Mouse (Mus musculus) cerebellum, postnatal 36 days (tissue): ENCODE results near the gene Pnck.

Experiments used
- DNase-seq, 2 experiments: peaks; one replicate each; pipeline ENCODE4 v3.0.0; 2021 to 2022; ENCODE audit warnings: mixed read lengths in 2 of 2

Pnck gene

DNA sequence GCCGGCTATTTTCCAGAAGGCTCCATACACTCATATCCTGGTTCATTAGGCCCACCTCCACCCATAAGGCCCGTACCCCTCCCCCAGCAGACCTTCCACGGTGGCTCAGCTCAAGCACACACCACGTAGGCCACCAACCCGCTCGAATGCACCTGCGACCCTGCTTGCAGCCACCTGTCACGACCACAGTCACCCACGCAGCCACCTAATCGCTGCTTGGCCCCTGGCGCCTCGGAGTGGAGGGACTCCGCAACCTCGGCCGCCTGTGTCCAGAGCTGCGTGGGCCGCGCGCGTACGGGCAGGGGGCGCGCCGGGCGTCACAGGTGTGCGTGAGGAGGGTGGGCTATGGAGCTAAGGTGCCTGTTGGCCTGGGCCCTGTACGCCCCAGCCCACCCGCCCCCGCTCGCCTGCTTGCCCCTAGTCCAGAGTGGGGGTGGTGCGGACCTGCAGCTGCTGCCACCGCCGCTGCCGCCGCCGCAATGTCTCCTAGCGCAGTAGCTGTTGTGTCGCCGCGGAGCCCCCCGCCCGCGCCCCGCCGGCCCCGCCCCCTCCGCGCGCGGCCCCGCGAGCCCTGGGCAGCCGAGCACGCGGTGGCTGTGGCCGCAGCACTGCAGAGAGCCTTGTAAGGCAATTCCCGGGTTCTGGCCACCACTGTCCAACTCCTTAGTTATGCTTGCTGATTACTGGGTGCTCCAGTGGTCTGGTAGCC lies at the start of gene Pnck:
TSS of gene Pnck (minus strand) at position 543 of the 709 bp plus-strand sequence.
- DNase-seq: peak in 1 of 2 experiments; percentile 32

- no peak for DNase-seq
Measured at GRCm38 (mm10) chrX:73700472-73700871, 40.6 kb upstream of the Pnck start.

- DNase-seq: peak; percentile 57 to 58
Measured at GRCm38 (mm10) chrX:73690917-73691629, 31.2 kb upstream of the Pnck start.

DNA sequence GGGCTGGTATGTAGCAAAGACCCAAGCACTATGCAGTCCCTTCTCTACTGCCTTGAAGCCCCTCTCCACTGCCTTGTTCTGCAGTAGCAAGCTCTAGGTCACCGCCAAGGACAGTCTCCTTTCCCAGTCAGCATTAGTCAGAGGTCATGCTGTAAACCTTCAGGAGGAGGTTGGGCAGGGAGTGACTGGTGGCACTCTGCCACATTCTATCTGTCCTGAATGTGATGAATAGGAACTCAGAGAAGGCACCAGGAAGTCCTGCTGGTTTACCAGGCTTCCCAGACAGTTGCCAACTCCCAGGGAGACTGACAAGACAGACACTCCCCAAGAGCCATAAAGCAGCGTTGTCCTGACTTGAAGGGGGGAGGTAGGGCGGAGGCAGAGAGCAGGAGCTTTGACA lies 25.7 kb upstream of the Pnck start:
- peak; percentile 30 to 38 for DNase-seq

GRCm38 (mm10) chrX:73684978-73685377 lies 25.1 kb upstream of the Pnck start:
- DNase-seq: no peak

DNA sequence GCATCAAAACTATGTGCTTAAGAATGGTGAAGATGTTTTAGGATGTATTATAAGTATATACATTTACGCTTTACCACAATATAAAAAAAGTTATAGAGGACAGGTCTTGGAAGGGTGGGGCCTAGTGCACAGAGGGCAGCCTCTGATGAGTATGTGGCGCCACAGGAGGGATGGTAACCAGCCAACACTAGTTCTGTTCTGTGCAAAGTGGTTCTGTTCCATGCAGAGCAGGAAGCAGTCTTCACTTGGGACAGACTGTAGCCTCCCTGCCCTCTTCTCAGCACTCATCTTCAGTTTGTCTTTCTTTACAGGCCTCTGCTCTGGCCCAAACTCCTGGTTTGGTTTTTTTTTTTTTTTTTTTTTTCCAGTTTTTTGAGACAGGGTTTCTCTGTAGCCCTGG lies 24.2 kb upstream of the Pnck start:
- DNase-seq: no peak

DNA sequence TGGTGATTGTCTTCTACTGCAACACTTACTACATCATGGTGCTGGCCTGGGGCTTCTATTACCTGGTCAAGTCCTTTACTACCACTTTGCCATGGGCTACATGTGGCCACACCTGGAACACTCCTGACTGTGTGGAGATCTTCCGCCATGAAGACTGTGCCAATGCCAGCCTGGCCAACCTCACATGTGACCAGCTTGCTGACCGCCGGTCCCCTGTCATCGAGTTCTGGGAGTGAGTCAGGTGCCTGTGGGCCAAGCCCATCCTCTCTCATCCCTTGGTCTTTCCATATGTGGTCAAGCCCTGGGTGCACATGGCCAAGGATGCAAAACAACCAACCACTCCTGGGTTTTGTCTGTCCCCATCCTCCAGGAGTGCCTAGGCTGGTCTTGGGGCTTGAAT lies 16.8 kb upstream of the Pnck start:
- no peak for DNase-seq

GRCm38 (mm10) chrX:73675231-73675630 lies 15.3 kb upstream of the Pnck start:
- no peak for DNase-seq

GRCm38 (mm10) chrX:73673968-73674661 lies 14.2 kb upstream of the Pnck start:
- peak; percentile 33 to 34 for DNase-seq

GRCm38 (mm10) chrX:73673619-73673967 lies 13.7 kb upstream of the Pnck start:
- DNase-seq: no peak

DNA sequence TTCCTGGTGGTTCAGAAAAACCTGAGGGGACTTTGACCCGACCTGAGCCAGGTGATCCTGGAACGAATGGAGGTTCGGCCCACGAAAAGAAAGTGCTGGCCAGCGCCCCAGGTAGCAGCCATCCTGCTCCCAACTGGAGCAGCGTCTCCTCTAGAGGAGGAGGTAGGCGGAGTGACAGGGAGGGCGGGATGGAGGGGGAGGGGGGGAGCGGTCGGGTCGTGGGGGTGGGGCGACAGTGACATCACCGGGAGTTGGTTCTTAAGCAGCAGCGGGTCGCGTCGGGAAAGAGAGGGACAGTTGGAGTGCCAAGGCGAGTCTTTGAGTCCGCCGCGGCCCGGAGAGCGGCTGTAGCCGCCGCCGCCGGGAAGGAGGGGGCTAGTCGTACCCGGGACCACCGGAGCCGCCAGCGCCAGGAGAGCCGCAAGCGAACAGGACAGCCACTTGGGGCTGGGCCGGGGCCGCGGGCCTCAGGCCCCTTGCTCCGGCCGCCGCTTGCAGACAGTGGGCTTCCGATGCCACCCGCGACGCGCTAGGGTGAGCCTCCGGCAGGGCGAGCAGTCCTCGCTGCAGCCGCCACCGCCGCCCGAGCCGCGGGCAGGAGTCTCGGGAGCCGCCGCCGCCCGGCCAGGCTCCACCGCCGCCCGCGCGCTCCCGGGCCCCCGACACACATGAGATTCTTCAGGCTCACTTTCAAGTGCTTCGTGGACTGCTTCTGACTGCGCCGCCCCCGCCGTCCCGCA lies 13.1 kb upstream of the Pnck start, which contains the start of gene Slc6a8:
TSS of gene Slc6a8 (plus strand) at position 272 of the 740 bp plus-strand sequence.
- peak; percentile 76 for DNase-seq

- peak; percentile 59 to 67 for DNase-seq
Measured at GRCm38 (mm10) chrX:73672031-73672431, 12.1 kb upstream of the Pnck start.

DNA sequence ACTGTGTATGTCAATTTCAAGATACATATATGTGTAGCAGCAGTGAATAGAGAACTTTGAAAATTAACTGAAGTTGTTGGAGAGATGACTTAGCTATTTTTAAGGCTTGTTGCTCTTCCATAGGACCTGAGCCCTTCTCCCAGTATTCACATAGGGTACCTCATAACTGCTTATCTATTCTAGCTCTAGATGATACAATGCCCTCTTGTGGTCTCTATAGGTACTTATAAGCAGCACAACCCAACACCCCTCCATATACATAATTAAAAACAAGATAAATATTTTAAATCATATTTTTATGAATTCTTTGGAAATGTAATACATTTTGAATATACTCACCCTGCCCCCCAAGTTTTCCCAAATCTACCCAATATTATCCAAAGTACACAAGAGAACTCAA lies 3.2 kb upstream of the Pnck start:
- no peak for DNase-seq

- DNase-seq: no peak
Measured at GRCm38 (mm10) chrX:73660284-73660665, 358 bp upstream of the Pnck start.

DNA sequence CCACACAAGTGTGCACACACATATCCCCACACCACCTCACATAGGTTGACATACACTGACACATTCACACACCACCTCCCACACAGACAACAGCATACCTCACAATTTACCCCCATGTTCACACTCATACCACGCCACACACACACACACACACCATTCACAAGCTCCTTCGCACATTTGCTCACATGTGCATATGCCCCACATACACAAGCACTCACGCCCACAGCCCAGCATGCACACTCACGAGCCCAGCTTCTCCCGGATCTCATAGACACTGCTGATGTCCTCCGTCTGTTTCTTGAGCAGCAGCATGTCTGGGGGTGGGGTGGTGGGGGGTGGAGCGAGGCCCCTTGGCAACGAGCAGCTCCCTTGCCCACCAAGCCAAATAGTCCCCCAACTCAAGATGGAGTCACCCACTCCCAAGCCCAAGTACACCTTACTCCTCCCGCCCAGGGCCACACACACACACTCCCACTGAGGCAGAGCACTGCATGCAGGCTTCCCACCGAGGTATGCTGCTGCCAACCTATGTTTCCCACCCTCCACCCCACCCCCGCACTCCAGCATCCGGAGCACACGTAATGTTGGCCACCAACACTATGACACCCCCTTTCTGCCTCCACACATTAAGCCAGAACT lies 862 bp downstream of the Pnck start:
- DNase-seq: no peak

GRCm38 (mm10) chrX:73658391-73658790 lies 1.5 kb downstream of the Pnck start:
- no peak for DNase-seq

DNA sequence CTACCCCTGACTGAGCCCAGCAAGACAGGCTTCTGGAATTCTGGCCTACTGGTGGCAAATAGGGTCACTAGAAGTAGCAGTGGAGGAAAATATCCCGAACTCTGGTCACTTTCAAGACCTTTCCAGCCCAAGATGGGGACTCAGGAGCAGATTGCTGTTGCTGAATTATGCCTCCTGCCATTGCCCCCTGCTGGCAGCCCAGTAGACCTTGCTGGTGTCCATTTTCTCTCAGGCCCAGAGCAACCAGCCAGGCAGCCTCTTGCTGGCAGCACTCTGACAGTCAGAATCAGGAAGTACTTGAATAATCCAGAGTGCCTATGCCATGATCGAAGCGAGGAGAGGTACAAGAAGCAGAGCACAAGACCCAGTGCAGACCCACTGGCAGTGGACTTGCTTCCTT lies 4.4 kb downstream of the Pnck start:
- no peak for DNase-seq

GRCm38 (mm10) chrX:73654177-73654576 lies 5.7 kb downstream of the Pnck start:
- DNase-seq: peak; percentile 69 to 82

GRCm38 (mm10) chrX:73653392-73653791 lies 6.5 kb downstream of the Pnck start:
- DNase-seq: no peak

DNA sequence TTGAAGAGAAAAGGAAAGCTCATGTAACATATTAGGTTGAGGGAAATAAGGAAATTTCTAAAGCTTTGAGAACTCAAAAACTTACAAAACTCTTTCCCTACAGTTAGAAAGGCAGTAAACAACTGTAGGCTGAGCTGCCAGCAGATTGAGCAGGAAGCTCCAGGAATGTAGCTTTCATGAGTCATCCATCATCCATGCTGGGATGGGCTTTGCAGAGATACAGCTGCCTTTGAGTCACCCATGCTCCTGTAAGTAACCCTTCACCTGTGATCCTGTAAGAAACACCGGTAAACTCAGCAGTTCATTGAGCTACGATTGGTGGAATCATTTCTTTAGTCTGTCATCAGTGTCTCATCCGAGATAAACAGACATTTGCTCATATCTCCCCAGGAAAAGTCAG lies 9.0 kb downstream of the Pnck start:
- DNase-seq: no peak

DNA sequence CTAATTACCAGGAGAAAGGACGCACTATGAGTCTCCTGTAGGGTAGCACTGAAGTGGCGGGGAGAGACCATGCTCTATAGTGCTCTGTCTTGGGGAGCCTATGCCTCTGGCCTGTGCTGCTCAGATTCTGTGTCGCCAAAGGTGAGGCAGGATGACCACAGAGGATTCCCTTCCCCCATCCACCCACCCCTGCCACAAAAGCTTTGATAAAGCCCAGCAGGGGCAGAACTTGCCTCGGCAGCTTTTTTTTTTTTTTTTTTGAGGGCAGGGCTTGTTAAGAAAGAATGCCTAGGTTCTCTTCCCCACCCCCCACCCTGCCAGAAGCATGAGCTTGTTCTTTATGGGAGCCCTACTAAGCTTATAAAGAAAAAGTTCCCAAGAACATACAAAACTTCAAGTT lies 14.8 kb downstream of the Pnck start:
- no peak for DNase-seq

DNA sequence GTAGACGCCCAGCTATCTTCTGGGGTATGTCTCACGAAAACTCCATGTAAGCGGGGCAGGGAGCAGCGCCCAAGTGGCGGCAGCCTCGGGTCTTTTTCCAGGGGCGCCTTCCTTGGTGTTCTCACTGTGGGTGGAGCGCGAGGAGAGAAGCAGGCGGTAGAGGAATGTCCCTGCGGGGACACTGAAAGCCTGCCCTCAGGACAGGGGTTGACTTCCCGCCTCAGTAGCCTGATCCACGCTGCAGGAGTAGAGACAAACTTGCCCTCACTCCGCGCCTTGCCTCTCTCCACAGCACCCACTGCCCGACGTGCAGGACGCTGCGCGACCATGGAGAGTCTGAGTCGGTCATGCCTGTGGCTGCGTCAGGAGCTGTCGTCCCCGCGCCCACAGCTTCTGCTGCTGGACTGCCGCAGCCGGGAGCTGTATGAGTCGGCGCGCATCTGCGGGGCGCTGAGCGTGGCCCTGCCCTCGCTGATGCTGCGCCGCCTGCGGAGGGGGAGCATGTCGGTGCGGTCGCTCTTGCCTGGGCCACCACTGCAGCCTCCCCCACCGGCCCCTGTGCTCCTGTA lies 19.9 kb downstream of the Pnck start:
- no peak for DNase-seq
